Mouse (Mus musculus) lung, postnatal 0 days (tissue): ENCODE measurements around the gene Hivep2.

ENCODE experiments used
- CTCF ChIP-seq: IDR thresholded peaks from 2 replicates; pipeline ENCODE4 v1.5.1; 2016; ENCODE audit warnings: antibody characterized with exemption, mild to moderate bottlenecking
- EP300 ChIP-seq: IDR thresholded peaks from 2 replicates; pipeline ENCODE4 v1.6.1; 2016; ENCODE audit warnings: antibody characterized with exemption, mild to moderate bottlenecking, control low read depth

DNA sequence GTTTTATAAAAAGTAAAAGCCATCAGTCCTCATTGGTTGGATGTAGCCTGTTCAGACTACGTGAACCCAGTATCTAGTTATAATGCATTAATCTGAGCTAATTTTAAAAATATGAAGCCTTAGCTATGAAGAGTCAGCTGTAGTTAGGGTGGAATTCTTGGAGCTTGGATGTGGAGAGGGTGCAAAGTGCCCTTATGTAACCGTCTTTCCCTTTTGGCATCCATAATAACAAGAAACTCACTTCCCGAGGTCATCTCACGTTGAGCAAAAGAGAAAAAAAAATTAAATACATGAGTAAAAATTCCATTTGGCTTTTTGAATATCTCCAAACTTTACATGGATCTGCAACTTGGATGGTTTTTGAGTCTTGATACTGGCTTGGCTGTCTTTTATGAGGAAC, 89.0 kb downstream of the Hivep2 start:
- TF ChIP-seq CTCF (no peak), EP300 (no peak)
